Mouse (Mus musculus): ENCODE measurements at regions not wholly inside any gene's neighbourhood (a gene's known extent, or its start where the extent isn't known, plus 50 kb on each side); places are given as distances from the start of the nearest gene placed in this dataset.
"Not testable (repeated sequence)": the region's sequence is repeated elsewhere in the genome, so short reads cannot be mapped to it uniquely, and the experiment has no call there.

GRCm38 (mm10) chr5:4248422-4248821 lies 56.3 kb downstream of the Mterf1b start:
- ATAC-seq (replicated peaks; ENCODE audit: insufficient number of reproducible peaks, insufficient read depth, low FRiP score, low read depth), result no peak
- 78% methylated on average over 2 of the region's 2 CpGs for WGBS
- Histone ChIP-seq H3K4me2 (no peak overlapping the region), H3K9ac (no peak overlapping the region), H3K4me3 (no peak overlapping the region), H3K27me3 (no peaks in the 10 kb centered on the region), H3K27ac (no peak overlapping the region), H3K9me3 (replicated peaks) (no peaks in the 10 kb centered on the region), H3K36me3 (no peaks in the 10 kb centered on the region), H3K4me1 (replicated peaks) (no peaks in the 10 kb centered on the region)

GRCm38 (mm10) chr5:4254280-4254679 lies 62.1 kb downstream of the Mterf1b start:
- not testable (repeated sequence) for H3K4me2 ChIP-seq; H3K4me3 ChIP-seq; H3K9me3 ChIP-seq (replicated peaks); H3K27ac ChIP-seq; H3K27me3 ChIP-seq; ATAC-seq (replicated peaks; ENCODE audit: insufficient number of reproducible peaks, insufficient read depth, low FRiP score, low read depth); H3K4me1 ChIP-seq (replicated peaks); H3K9ac ChIP-seq; H3K36me3 ChIP-seq
- 73% methylated on average over 5 of the region's 5 CpGs for WGBS

- ATAC-seq (replicated peaks; ENCODE audit: insufficient number of reproducible peaks, insufficient read depth, low FRiP score, low read depth), result no peak
- H3K9ac ChIP-seq, result no peak overlapping the region
- no peak overlapping the region for H3K27ac ChIP-seq
- H3K27me3 ChIP-seq, result no peaks in the 10 kb centered on the region
- H3K4me2 ChIP-seq, result no peak overlapping the region
- no peaks in the 10 kb centered on the region for H3K36me3 ChIP-seq
- H3K4me3 ChIP-seq, result no peak overlapping the region
- H3K9me3 ChIP-seq (replicated peaks), result no peaks in the 10 kb centered on the region
- H3K4me1 ChIP-seq (replicated peaks), result 0 out of 2 replicates have a peak, but pooled peaks cover 3% of the 10 kb centered on the region
- 65% methylated on average over 12 of the region's 12 CpGs for WGBS
Measured at GRCm38 (mm10) chr5:4257048-4257750, 65.0 kb downstream of the Mterf1b start.

DNA sequence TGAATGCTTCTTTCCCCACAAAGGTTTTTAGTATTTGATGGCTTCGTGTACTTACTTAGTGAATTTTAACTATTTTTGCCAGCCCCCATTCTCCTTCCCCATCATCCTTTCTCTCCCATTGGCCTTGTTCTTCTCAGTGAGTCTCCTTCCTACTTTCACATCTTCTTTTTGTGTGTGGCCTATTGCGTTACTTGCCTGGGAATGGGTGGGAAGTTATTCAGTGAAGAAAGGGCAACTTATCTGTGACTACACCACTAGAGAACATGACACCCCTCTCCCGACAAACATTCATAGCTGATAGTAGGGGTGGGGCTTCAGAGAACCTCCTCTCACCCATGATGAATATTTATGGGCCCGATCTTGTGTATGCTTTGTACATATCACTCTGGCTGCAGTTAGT lies 67.1 kb downstream of the Mterf1b start:
- no peak overlapping the region for H3K4me2 ChIP-seq
- H3K4me1 ChIP-seq (replicated peaks), result 0 out of 2 replicates have a peak, but pooled peaks cover 3% of the 10 kb centered on the region
- H3K27me3 ChIP-seq, result no peaks in the 10 kb centered on the region
- H3K9me3 ChIP-seq (replicated peaks), result no peaks in the 10 kb centered on the region
- H3K36me3 ChIP-seq, result no peaks in the 10 kb centered on the region
- H3K9ac ChIP-seq, result no peak overlapping the region
- H3K27ac ChIP-seq, result no peak overlapping the region
- 77% methylated on average over 4 of the region's 4 CpGs for WGBS
- H3K4me3 ChIP-seq, result no peak overlapping the region
- no peak for ATAC-seq (replicated peaks; ENCODE audit: insufficient number of reproducible peaks, insufficient read depth, low FRiP score, low read depth)

DNA sequence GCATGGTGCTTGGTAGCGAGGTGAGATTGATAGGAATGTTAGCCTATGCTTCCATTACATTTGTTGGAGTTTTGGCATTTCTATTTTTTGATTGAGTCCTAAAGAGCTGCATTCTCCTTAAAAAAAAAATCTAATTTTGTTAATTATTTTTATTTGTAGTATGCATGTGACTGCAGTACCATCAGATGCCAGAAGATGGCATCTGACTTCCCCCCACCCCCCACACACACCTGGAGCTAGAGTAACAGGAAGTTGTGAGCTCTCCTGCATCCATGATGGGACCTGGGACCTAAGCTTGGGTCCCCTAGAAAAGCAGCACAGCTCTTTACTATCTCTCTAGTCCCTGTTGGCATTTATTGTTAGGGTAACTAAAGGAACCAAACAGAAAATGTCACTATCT lies 70.5 kb downstream of the Mterf1b start:
- H3K4me1 ChIP-seq (replicated peaks), result 0 out of 2 replicates have a peak, but pooled peaks cover 3% of the 10 kb centered on the region
- no peak overlapping the region for H3K9ac ChIP-seq
- no peaks in the 10 kb centered on the region for H3K9me3 ChIP-seq (replicated peaks)
- H3K36me3 ChIP-seq, result no peaks in the 10 kb centered on the region
- no peak overlapping the region for H3K27ac ChIP-seq
- H3K4me3 ChIP-seq, result no peak overlapping the region
- H3K4me2 ChIP-seq, result no peak overlapping the region
- H3K27me3 ChIP-seq, result no peaks in the 10 kb centered on the region
- no peak for ATAC-seq (replicated peaks; ENCODE audit: insufficient number of reproducible peaks, insufficient read depth, low FRiP score, low read depth)
- 97% methylated on average over 1 of the region's 1 CpGs for WGBS

DNA sequence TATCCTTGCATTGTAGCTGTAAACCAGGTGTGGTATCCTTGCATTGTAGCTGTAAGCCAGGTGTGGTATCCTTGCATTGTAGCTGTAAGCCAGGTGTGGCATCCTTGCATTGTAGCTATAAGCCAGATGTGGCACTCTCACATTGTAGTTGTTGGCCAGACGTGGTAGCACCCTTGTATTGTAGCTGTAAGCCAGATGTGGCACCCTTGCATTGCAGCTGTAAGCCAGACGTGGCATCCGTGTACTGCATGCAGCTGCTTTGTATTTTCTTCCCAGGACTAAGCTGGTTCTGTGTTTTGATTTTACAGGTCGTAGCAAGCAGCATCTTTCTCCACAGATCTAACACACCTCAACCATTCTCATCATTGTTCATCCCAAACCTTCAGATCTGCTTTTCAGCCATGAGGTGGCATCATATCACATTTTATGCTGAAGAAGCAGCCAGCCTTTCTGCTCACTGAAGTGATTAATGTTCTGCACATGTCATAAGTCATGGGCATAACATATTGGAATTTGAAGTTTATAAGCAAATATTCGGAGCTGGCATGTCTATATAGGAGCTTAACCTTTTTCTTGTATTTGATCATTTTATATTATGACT lies 71.5 kb downstream of the Mterf1b start:
- Histone ChIP-seq H3K9me3 (replicated peaks) (no peaks in the 10 kb centered on the region), H3K36me3 (no peaks in the 10 kb centered on the region), H3K4me1 (replicated peaks) (0 out of 2 replicates have a peak, but pooled peaks cover 3% of the 10 kb centered on the region), H3K4me2 (no peak overlapping the region), H3K9ac (no peak overlapping the region), H3K27ac (no peak overlapping the region), H3K4me3 (no peak overlapping the region), H3K27me3 (no peaks in the 10 kb centered on the region)
- no peak for ATAC-seq (replicated peaks; ENCODE audit: insufficient number of reproducible peaks, insufficient read depth, low FRiP score, low read depth)
- WGBS, result 60% methylated on average over 5 of the region's 5 CpGs

DNA sequence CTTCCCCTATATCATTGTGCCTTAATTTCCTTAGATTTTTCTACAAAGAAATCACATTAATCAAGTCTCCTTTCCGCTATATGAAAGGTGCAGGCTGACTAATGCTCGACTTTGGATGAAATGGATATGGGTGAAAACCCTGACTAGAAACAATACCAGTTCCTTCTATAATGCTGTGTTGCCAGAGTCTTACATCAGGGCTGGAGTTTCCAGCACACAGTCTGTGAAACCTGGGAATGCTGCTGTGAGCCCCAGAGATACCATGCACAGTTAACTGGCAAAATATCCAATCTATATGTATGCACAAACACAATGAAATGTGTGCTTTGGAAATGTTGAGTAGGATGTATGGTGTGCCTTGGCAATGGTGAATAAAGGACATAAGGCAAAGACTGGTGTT lies 75.5 kb downstream of the Mterf1b start:
- Histone ChIP-seq H3K27me3 (no peaks in the 10 kb centered on the region), H3K4me2 (no peak overlapping the region), H3K9ac (no peak overlapping the region), H3K4me3 (no peak overlapping the region), H3K9me3 (replicated peaks) (no peaks in the 10 kb centered on the region), H3K36me3 (no peaks in the 10 kb centered on the region), H3K27ac (no peak overlapping the region), H3K4me1 (replicated peaks) (no peaks in the 10 kb centered on the region)
- 73% methylated on average over 2 of the region's 2 CpGs for WGBS
- ATAC-seq (replicated peaks; ENCODE audit: insufficient number of reproducible peaks, insufficient read depth, low FRiP score, low read depth), result no peak

DNA sequence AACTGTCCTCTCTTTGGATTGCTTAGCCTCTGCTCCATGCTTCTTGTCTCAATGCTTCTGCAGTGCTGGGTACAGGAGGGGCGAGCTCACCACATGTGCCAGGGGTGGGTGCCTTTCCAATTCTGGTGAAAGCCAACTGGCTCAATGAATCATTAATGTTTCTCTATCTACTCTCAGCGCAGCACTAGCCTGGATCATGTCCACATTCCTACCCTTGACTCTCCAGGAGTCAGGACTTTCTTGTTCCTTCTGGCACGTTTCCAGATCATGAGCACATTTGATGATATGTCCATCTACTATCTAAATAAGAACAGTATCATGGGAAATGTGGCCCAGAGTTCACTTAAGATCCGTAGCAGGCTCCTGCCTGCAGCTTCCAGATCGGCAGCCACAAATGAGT lies 80.8 kb downstream of the Mterf1b start:
- 39% methylated on average over 5 of the region's 5 CpGs for WGBS
- Histone ChIP-seq H3K27me3 (no peaks in the 10 kb centered on the region), H3K27ac (peak overlapping the region; percentile 47), H3K36me3 (no peaks in the 10 kb centered on the region), H3K4me1 (replicated peaks) (peaks cover 7% of the 10 kb centered on the region), H3K4me2 (peak overlapping the region; percentile 21; the same call in 1 of the 2 replicates), H3K9ac (no peak overlapping the region), H3K9me3 (replicated peaks) (no peaks in the 10 kb centered on the region), H3K4me3 (no peak overlapping the region)
- peak; percentile 55 for ATAC-seq (replicated peaks; ENCODE audit: insufficient number of reproducible peaks, insufficient read depth, low FRiP score, low read depth)

DNA sequence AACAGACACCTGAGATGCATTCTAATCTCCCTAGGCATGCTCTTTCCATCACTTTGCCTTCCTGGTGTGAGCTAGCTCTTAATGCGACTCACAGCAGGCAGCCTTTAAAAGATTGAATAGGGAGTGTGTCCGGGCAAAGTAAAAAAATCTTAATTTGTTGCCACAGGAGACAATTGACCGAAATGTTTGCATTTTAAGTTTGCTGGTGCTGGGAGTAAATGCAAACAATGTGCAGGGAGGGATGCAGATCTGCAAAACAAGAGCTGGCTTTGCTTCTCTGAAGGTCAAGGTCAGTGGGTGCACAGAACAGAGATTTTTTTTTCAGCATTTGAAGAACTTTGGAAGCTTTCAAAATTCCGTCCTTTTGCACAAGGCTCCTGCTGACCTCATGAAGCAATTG lies 111.4 kb downstream of the Mterf1b start:
- ATAC-seq (replicated peaks; ENCODE audit: insufficient number of reproducible peaks, insufficient read depth, low FRiP score, low read depth), result no peak
- H3K9me3 ChIP-seq (replicated peaks), result no peaks in the 10 kb centered on the region

GRCm38 (mm10) chr5:4304201-4304600 lies 112.0 kb downstream of the Mterf1b start:
- Histone ChIP-seq H3K36me3 (no peaks in the 10 kb centered on the region), H3K4me1 (replicated peaks) (no peaks in the 10 kb centered on the region), H3K4me3 (no peak overlapping the region), H3K27me3 (no peaks in the 10 kb centered on the region), H3K9me3 (replicated peaks) (no peaks in the 10 kb centered on the region), H3K9ac (no peak overlapping the region), H3K4me2 (no peak overlapping the region), H3K27ac (no peak overlapping the region)
- ATAC-seq (replicated peaks; ENCODE audit: insufficient number of reproducible peaks, insufficient read depth, low FRiP score, low read depth), result no peak
- 73% methylated on average over 5 of the region's 5 CpGs for whole genome bisulfite sequencing

More for the DNA sequence above, 111.4 kb downstream of the Mterf1b start:
- Histone ChIP-seq H3K4me1 (replicated peaks) (no peaks in the 10 kb centered on the region), H3K36me3 (no peaks in the 10 kb centered on the region), H3K27me3 (no peaks in the 10 kb centered on the region), H3K4me2 (no peak overlapping the region), H3K27ac (no peak overlapping the region), H3K9ac (no peak overlapping the region), H3K4me3 (no peak overlapping the region)
- 44% methylated on average over 4 of the region's 4 CpGs for WGBS

- no peak for ATAC-seq (replicated peaks; ENCODE audit: insufficient number of reproducible peaks, insufficient read depth, low FRiP score, low read depth)
Measured at GRCm38 (mm10) chr5:4308514-4308913, 116.3 kb downstream of the Mterf1b start.

DNA sequence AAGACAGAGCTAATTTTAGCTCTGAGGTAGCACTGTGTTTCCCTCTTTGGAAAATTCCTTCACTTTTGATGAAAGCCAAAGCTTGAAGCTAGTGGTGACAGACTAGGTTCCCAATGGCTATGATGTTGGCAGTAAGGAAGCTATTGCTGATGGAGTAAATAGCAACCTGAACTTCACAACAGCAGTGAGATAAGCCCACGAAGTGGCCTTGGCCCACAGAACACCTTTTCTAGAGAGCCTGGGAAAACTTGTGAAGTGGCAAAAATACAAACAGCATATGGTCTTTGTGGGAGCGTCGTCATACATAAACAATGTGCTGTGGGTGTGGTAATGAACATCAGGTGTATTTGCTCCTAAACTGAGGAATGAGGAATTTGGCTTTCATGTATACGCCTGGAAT lies 119.0 kb downstream of the Mterf1b start:
- Histone ChIP-seq H3K9ac (no peak overlapping the region), H3K4me1 (replicated peaks) (peaks cover 10% of the 10 kb centered on the region), H3K4me2 (no peak overlapping the region), H3K36me3 (no peaks in the 10 kb centered on the region), H3K4me3 (no peak overlapping the region), H3K27me3 (no peaks in the 10 kb centered on the region), H3K9me3 (replicated peaks) (no peaks in the 10 kb centered on the region), H3K27ac (peak overlapping the region; percentile 80)
- WGBS, result 40% methylated on average over 4 of the region's 4 CpGs
- peak; percentile 64 for ATAC-seq (replicated peaks; ENCODE audit: insufficient number of reproducible peaks, insufficient read depth, low FRiP score, low read depth)

More at GRCm38 (mm10) chr5:4308514-4308913, 116.3 kb downstream of the Mterf1b start:
- no peak overlapping the region for H3K27ac ChIP-seq
- no peaks in the 10 kb centered on the region for H3K9me3 ChIP-seq (replicated peaks)
- no peaks in the 10 kb centered on the region for H3K36me3 ChIP-seq
- H3K27me3 ChIP-seq, result no peaks in the 10 kb centered on the region
- no peak overlapping the region for H3K4me2 ChIP-seq
- no peak overlapping the region for H3K4me3 ChIP-seq
- WGBS, result 87% methylated on average over 5 of the region's 5 CpGs
- no peak overlapping the region for H3K9ac ChIP-seq
- peaks cover 10% of the 10 kb centered on the region for H3K4me1 ChIP-seq (replicated peaks)
